Mouse (Mus musculus): ENCODE measurements at regions not wholly inside any gene's neighbourhood (a gene's known extent, or its start where the extent isn't known, plus 50 kb on each side); places are given as distances from the start of the nearest gene placed in this dataset.

DNA sequence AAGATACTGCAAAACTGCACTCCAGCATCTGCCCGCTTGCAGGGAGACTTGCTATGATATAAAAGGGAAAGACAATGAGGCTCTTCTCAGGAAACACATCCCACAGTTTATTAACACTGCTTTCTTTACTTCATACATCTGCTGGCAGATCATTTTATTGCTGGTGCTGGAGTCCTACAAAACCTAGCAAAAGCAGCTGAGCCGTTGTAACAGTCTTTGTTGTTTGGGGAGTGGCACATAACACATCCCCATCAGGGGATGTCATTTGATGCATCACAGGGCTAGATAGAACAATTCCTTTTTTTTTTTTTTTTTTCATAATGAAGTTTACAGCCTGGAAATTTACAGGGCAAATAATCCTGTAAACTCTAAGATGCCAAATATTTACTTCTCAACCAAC, 742.2 kb downstream of the Epha4 start:
- Histone ChIP-seq H3K4me3 (ENCODE audit: low read depth, low read length) (no peak overlapping the region), H3K4me2 (ENCODE audit: low read depth, low read length) (no peak overlapping the region), H3K27ac (ENCODE audit: low read depth) (no peak overlapping the region), H3K9ac (replicated peaks; ENCODE audit: low read depth, low read length) (no peak overlapping the region), H3K4me1 (ENCODE audit: control insufficient read depth, insufficient read depth) (no peaks in the 10 kb centered on the region), H3K27me3 (ENCODE audit: control insufficient read depth, insufficient read depth, low read length) (no peaks in the 10 kb centered on the region), H3K36me3 (replicated peaks; ENCODE audit: control insufficient read depth, insufficient read depth, low read length) (no peaks in the 10 kb centered on the region), H3K9me3 (replicated peaks; ENCODE audit: control insufficient read depth, low read length) (no peaks in the 10 kb centered on the region)
- no peak for TF ChIP-seq EP300 (IDR thresholded peaks at IDR 0.05; ENCODE audit: low read depth)
- TF ChIP-seq CTCF (IDR thresholded peaks at IDR 0.05; ENCODE audit: low read depth): no peak
- ATAC-seq (ENCODE audit: insufficient read depth, low read depth): no peak
- 80% methylated on average over 2 of the region's 2 CpGs for WGBS
- no peak for DNase-seq (ENCODE audit: low spot score)

DNA sequence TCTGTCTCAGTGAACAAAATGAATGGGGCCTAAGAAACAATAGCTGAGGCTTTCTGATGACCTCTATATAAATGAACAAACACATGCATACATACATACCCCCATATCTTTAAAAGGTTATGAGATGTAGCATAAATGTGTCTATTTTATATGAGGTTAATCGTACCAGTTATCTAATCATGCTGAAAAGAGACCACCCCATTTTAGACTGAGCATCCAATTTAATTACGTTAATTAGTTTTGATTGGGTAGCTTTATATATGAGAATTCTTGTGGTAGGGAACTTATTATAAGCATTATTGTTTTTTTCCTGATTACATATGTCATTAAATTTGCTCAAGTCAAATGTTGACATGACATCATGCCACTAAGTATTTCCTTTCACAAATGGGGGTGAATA, 728.0 kb downstream of the Epha4 start:
- DNase-seq (ENCODE audit: low spot score): no peak
- H3K4me2 ChIP-seq (ENCODE audit: low read depth, low read length): no peak overlapping the region
- H3K27ac ChIP-seq (ENCODE audit: low read depth): no peak overlapping the region
- WGBS: 83% methylated on average over 2 of the region's 2 CpGs
- H3K4me1 ChIP-seq (ENCODE audit: control insufficient read depth, insufficient read depth): no peaks in the 10 kb centered on the region
- H3K9ac ChIP-seq (replicated peaks; ENCODE audit: low read depth, low read length): no peak overlapping the region
- H3K9me3 ChIP-seq (replicated peaks; ENCODE audit: control insufficient read depth, low read length): no peaks in the 10 kb centered on the region
- no peaks in the 10 kb centered on the region for H3K36me3 ChIP-seq (replicated peaks; ENCODE audit: control insufficient read depth, insufficient read depth, low read length)
- H3K4me3 ChIP-seq (ENCODE audit: low read depth, low read length): no peak overlapping the region
- H3K27me3 ChIP-seq (ENCODE audit: control insufficient read depth, insufficient read depth, low read length): no peaks in the 10 kb centered on the region
- no peak for ATAC-seq (ENCODE audit: insufficient read depth, low read depth)
- no peak for TF ChIP-seq CTCF (IDR thresholded peaks at IDR 0.05; ENCODE audit: low read depth)
- no peak for TF ChIP-seq EP300 (IDR thresholded peaks at IDR 0.05; ENCODE audit: low read depth)

DNA sequence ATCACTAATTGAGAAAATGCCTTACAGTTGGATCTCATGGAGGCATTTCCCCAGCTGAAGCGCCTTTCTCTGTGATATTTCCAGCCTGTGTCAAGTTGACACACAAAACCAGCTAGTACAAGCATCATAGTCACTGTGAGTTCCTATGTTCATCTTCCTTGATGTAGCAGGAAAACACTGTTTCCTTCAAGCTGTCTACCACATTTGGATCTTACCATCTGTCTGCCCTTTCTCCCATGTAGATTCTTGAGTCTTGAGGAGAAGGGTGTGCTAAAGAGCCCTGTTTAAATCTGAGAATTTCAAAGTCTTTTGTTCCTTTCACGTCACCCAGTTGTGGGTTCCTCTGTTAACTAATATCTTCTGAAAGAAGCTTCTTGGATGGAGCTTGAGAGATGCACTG, 721.5 kb downstream of the Epha4 start:
- no peaks in the 10 kb centered on the region for H3K9me3 ChIP-seq (replicated peaks; ENCODE audit: control insufficient read depth, low read length)
- H3K36me3 ChIP-seq (replicated peaks; ENCODE audit: control insufficient read depth, insufficient read depth, low read length): no peaks in the 10 kb centered on the region
- no peak for ATAC-seq (ENCODE audit: insufficient read depth, low read depth)
- no peak for TF ChIP-seq CTCF (IDR thresholded peaks at IDR 0.05; ENCODE audit: low read depth)
- TF ChIP-seq EP300 (IDR thresholded peaks at IDR 0.05; ENCODE audit: low read depth): no peak
- no peaks in the 10 kb centered on the region for H3K27me3 ChIP-seq (ENCODE audit: control insufficient read depth, insufficient read depth, low read length)
- H3K4me3 ChIP-seq (ENCODE audit: low read depth, low read length): no peak overlapping the region
- H3K4me2 ChIP-seq (ENCODE audit: low read depth, low read length): no peak overlapping the region
- H3K9ac ChIP-seq (replicated peaks; ENCODE audit: low read depth, low read length): no peak overlapping the region
- 83% methylated on average over 2 of the region's 2 CpGs for WGBS
- H3K27ac ChIP-seq (ENCODE audit: low read depth): no peak overlapping the region
- DNase-seq (ENCODE audit: low spot score): no peak
- H3K4me1 ChIP-seq (ENCODE audit: control insufficient read depth, insufficient read depth): no peaks in the 10 kb centered on the region

DNA sequence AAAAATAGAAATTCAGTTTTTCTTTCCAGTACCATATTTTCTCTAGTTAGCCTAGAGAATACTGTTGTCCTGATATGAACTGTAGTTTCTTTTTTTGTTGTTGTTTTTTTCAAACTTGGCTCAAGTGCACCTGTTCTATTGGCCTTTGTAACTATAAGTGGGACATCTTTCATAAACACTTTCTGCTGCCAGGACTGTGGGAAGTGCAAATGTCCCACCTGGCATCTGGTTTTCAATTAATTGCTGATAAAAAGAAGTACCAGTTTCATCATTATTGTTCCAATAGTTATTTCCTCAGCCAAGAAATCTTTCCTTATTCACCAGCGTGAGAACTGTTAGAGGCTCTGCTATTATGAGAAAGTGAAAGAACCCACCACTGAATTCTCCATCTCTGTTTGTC, 695.0 kb downstream of the Epha4 start:
- H3K27ac ChIP-seq (ENCODE audit: low read depth): no peak overlapping the region
- TF ChIP-seq CTCF (IDR thresholded peaks at IDR 0.05; ENCODE audit: low read depth) (no peak), EP300 (IDR thresholded peaks at IDR 0.05; ENCODE audit: low read depth) (no peak)
- WGBS: 73% methylated on average over 1 of the region's 1 CpGs
- no peaks in the 10 kb centered on the region for H3K36me3 ChIP-seq (replicated peaks; ENCODE audit: control insufficient read depth, insufficient read depth, low read length)
- no peak overlapping the region for H3K9ac ChIP-seq (replicated peaks; ENCODE audit: low read depth, low read length)
- DNase-seq (ENCODE audit: low spot score) (no peak), ATAC-seq (ENCODE audit: insufficient read depth, low read depth) (no peak)
- H3K4me2 ChIP-seq (ENCODE audit: low read depth, low read length): no peak overlapping the region
- no peaks in the 10 kb centered on the region for H3K9me3 ChIP-seq (replicated peaks; ENCODE audit: control insufficient read depth, low read length)
- H3K27me3 ChIP-seq (ENCODE audit: control insufficient read depth, insufficient read depth, low read length): no peaks in the 10 kb centered on the region
- no peak overlapping the region for H3K4me3 ChIP-seq (ENCODE audit: low read depth, low read length)
- H3K4me1 ChIP-seq (ENCODE audit: control insufficient read depth, insufficient read depth): no peaks in the 10 kb centered on the region

DNA sequence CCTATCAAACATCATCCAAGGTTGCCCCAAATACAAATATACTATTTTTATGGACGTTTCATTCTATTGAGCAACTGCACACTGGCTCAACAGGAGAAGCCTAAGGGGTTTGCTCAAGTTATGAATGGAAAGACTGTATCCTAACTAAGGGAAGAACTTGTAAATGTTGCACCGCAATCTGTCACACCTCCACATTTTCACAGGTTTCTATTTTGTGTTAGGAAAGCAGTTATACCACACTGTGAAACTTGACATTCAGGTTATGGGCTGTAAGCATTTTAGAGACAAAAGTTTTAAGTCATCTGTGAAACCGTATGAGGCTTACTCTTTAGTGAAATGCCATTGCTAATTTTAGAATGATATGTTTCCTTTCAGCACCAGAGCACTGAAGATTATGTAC, 693.3 kb downstream of the Epha4 start:
- H3K4me3 ChIP-seq (ENCODE audit: low read depth, low read length): no peak overlapping the region
- no peaks in the 10 kb centered on the region for H3K27me3 ChIP-seq (ENCODE audit: control insufficient read depth, insufficient read depth, low read length)
- H3K9me3 ChIP-seq (replicated peaks; ENCODE audit: control insufficient read depth, low read length): no peaks in the 10 kb centered on the region
- no peaks in the 10 kb centered on the region for H3K4me1 ChIP-seq (ENCODE audit: control insufficient read depth, insufficient read depth)
- H3K4me2 ChIP-seq (ENCODE audit: low read depth, low read length): no peak overlapping the region
- DNase-seq (ENCODE audit: low spot score) (no peak), ATAC-seq (ENCODE audit: insufficient read depth, low read depth) (no peak)
- no peak overlapping the region for H3K9ac ChIP-seq (replicated peaks; ENCODE audit: low read depth, low read length)
- H3K27ac ChIP-seq (ENCODE audit: low read depth): no peak overlapping the region
- H3K36me3 ChIP-seq (replicated peaks; ENCODE audit: control insufficient read depth, insufficient read depth, low read length): no peaks in the 10 kb centered on the region
- TF ChIP-seq EP300 (IDR thresholded peaks at IDR 0.05; ENCODE audit: low read depth) (no peak), CTCF (IDR thresholded peaks at IDR 0.05; ENCODE audit: low read depth) (no peak)
- 51% methylated on average over 3 of the region's 3 CpGs for WGBS

DNA sequence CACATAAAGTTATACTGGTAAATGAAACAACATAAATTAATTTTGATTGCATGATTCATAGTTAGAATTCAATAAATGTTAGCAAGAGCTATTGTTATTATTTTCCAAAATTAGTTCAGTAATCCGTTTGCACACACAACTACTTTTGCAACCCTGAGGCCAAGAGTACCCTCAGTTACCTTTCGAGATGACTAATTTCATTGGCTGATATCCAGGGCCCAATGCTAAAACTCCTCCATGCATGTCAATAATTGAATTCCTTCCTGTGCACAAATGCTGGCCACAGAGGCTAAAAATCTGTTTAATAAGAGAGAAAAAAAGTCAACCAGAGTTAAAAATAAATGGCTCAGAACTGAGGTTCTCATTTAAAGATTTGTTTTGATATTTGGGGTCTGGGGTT, 685.2 kb downstream of the Epha4 start:
- no peak overlapping the region for H3K4me2 ChIP-seq (ENCODE audit: low read depth, low read length)
- DNase-seq (ENCODE audit: low spot score) (no peak), ATAC-seq (ENCODE audit: insufficient read depth, low read depth) (no peak)

More for the DNA sequence above, 685.2 kb downstream of the Epha4 start:
- Histone ChIP-seq H3K9ac (replicated peaks; ENCODE audit: low read depth, low read length) (no peak overlapping the region), H3K27me3 (ENCODE audit: control insufficient read depth, insufficient read depth, low read length) (no peaks in the 10 kb centered on the region), H3K36me3 (replicated peaks; ENCODE audit: control insufficient read depth, insufficient read depth, low read length) (no peaks in the 10 kb centered on the region), H3K4me3 (ENCODE audit: low read depth, low read length) (no peak overlapping the region), H3K27ac (ENCODE audit: low read depth) (no peak overlapping the region), H3K9me3 (replicated peaks; ENCODE audit: control insufficient read depth, low read length) (no peaks in the 10 kb centered on the region), H3K4me1 (ENCODE audit: control insufficient read depth, insufficient read depth) (no peaks in the 10 kb centered on the region)
- WGBS: 64% methylated on average over 2 of the region's 2 CpGs
- TF ChIP-seq CTCF (IDR thresholded peaks at IDR 0.05; ENCODE audit: low read depth) (no peak), EP300 (IDR thresholded peaks at IDR 0.05; ENCODE audit: low read depth) (no peak)

Measured in heart, postnatal 0 days (tissue).